Comparison of ENCODE assay signal across 24 mouse cellular contexts in the genomic region with DNA sequence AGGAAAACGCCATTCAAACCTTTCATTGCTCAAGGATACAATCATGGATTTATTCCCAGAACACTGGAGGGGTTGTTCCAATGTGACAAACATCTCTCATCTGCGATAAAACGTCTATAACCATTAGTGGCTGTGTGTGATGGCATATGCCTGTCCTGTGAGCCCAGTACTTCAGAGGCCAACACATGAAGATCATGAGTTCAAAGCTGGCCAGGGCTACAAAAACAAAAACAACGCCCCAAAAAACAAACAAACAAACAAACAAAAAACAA. TPM values are rescaled to one million over a fixed set of nuclear protein-coding genes. Genes with fewer than 3 reads are reported as not detected.
DNase-seq lines count a peak whose midpoint lies in the region; ATAC-seq and TF ChIP-seq lines count a peak whose summit lies in the region.
"Had no signal": no experiment of that assay in that cellular context is flagged by ENCODE, and none has a peak within 500 bp of the region (broad histone marks: within the 10 kb centered on the region; RNA-seq: fewer than 3 reads in every experiment).

No protein-coding gene starts in this region.

- 62% methylated on average over 4 of the region's 4 CpGs for WGBS in heart, embryonic 13.5 days
- WGBS in liver, adult 2 months, result 25% methylated on average over 4 of the region's 4 CpGs
- 68% methylated on average over 4 of the region's 4 CpGs for WGBS in liver, embryonic 12.5 days (ENCODE audit: insufficient replicate concordance)
- WGBS in stomach, embryonic 16.5 days, result 81% methylated on average over 4 of the region's 4 CpGs

- no peak for TF ChIP-seq CTCF in liver, adult 2 months (IDR thresholded peaks at IDR 0.05; ENCODE audit: low read depth, low read length)

- intact Hi-C loops in heart, postnatal 36 days (cut with DNase I), result no loop called here

- H3K4me1 ChIP-seq in heart, embryonic 13.5 days, result peaks cover 64% of the 10 kb centered on the region
- H3K4me1 ChIP-seq in liver, adult 2 months (ENCODE audit: control insufficient read depth, insufficient read depth, low read length), result peaks cover 42% of the 10 kb centered on the region
- peaks cover 42% of the 10 kb centered on the region for H3K4me1 ChIP-seq in liver, embryonic 12.5 days
- peaks cover 91% of the 10 kb centered on the region for H3K4me1 ChIP-seq in megakaryocyte, embryonic 14.5 days
- H3K4me1 ChIP-seq in stomach, embryonic 16.5 days (ENCODE audit: control insufficient read depth, insufficient read depth, low read length), result peaks cover 22% of the 10 kb centered on the region

- H3K27me3 ChIP-seq in heart, embryonic 13.5 days (replicated peaks), result no peaks in the 10 kb centered on the region
- no peaks in the 10 kb centered on the region for H3K27me3 ChIP-seq in liver, adult 2 months (ENCODE audit: control insufficient read depth, insufficient read depth, low read length)
- H3K27me3 ChIP-seq in liver, embryonic 12.5 days (replicated peaks), result no peaks in the 10 kb centered on the region
- H3K27me3 ChIP-seq in megakaryocyte, embryonic 14.5 days (replicated peaks), result no peaks in the 10 kb centered on the region
- H3K27me3 ChIP-seq in stomach, embryonic 16.5 days (ENCODE audit: control insufficient read depth, insufficient read depth, low read length), result no peaks in the 10 kb centered on the region
- H3K27me3 ChIP-seq: embryonic facial prominence, embryonic 12.5 days; forebrain, embryonic 13.5 days; midbrain, embryonic 15.5 days had no signal

- H3K4me2 ChIP-seq in heart, embryonic 13.5 days, result no peak overlapping the region
- H3K4me2 ChIP-seq in liver, embryonic 12.5 days, result no peak overlapping the region
- H3K4me2 ChIP-seq in stomach, embryonic 16.5 days (ENCODE audit: low read depth, low read length), result no peak overlapping the region
- H3K4me2 ChIP-seq: embryonic facial prominence, embryonic 12.5 days; forebrain, embryonic 13.5 days; hindbrain, embryonic 14.5 days; midbrain, embryonic 15.5 days; neural tube, embryonic 12.5 days had no signal

- no peak for ATAC-seq in heart, embryonic 13.5 days (ENCODE audit: extremely low read depth, insufficient number of reproducible peaks, low FRiP score, low TSS enrichment)
- ATAC-seq in liver, embryonic 12.5 days, result no peak
- ATAC-seq in megakaryocyte, adult 5-6 weeks (ENCODE audit: poor library complexity, severe bottlenecking), result no peak
- ATAC-seq in stomach, embryonic 16.5 days (ENCODE audit: insufficient read depth, low FRiP score), result no peak
- ATAC-seq: forebrain, embryonic 13.5 days; midbrain, embryonic 15.5 days had no signal

- H3K79me2 ChIP-seq in liver, adult 2 months (ENCODE audit: control insufficient read depth, insufficient read depth, low read length), result no peaks in the 10 kb centered on the region

- H3K27ac ChIP-seq in heart, embryonic 13.5 days (replicated peaks), result peak overlapping the region; percentile 91
- H3K27ac ChIP-seq in liver, adult 2 months (replicated peaks; ENCODE audit: insufficient read depth, low read depth, low read length), result peak overlapping the region; percentile 60; the same call in 1 of the 2 replicates
- H3K27ac ChIP-seq in liver, embryonic 12.5 days, result no peak overlapping the region
- peak overlapping the region; percentile 59; the same call in 1 of the 2 replicates for H3K27ac ChIP-seq in stomach, embryonic 16.5 days (ENCODE audit: low read length)
- H3K27ac ChIP-seq: embryonic facial prominence, embryonic 12.5 days; forebrain, embryonic 13.5 days; hindbrain, embryonic 14.5 days; neural tube, embryonic 12.5 days had no signal

- no peak for TF ChIP-seq POLR2A in liver, adult 2 months (IDR thresholded peaks at IDR 0.05; ENCODE audit: extremely low read depth, insufficient read depth, low read length)

- no peaks in the 10 kb centered on the region for H3K36me3 ChIP-seq in heart, embryonic 13.5 days
- peaks cover 45% of the 10 kb centered on the region for H3K36me3 ChIP-seq in liver, adult 2 months (ENCODE audit: control insufficient read depth, insufficient read depth, low read length)
- peaks cover 4% of the 10 kb centered on the region for H3K36me3 ChIP-seq in liver, embryonic 12.5 days
- peaks cover 99% of the 10 kb centered on the region for H3K36me3 ChIP-seq in megakaryocyte, embryonic 14.5 days (replicated peaks; ENCODE audit: low read length)
- H3K36me3 ChIP-seq in stomach, embryonic 16.5 days (ENCODE audit: control insufficient read depth, insufficient read depth, low read length), result no peaks in the 10 kb centered on the region
- H3K36me3 ChIP-seq: embryonic facial prominence, embryonic 12.5 days; limb, embryonic 10.5 days; midbrain, embryonic 15.5 days; neural tube, embryonic 12.5 days had no signal

- no peaks in the 10 kb centered on the region for H3K9me3 ChIP-seq in heart, embryonic 13.5 days
- H3K9me3 ChIP-seq in liver, embryonic 12.5 days (replicated peaks), result no peaks in the 10 kb centered on the region
- no peaks in the 10 kb centered on the region for H3K9me3 ChIP-seq in megakaryocyte, embryonic 14.5 days
- no peaks in the 10 kb centered on the region for H3K9me3 ChIP-seq in stomach, embryonic 16.5 days (replicated peaks; ENCODE audit: control insufficient read depth, low read length)
- H3K9me3 ChIP-seq: embryonic facial prominence, embryonic 12.5 days; forebrain, embryonic 13.5 days; limb, embryonic 10.5 days; midbrain, embryonic 15.5 days; neural tube, embryonic 12.5 days had no signal

- no peak overlapping the region for H3K4me3 ChIP-seq in heart, embryonic 13.5 days
- H3K4me3 ChIP-seq in liver, adult 2 months (ENCODE audit: insufficient read depth, low read depth, low read length), result no peak overlapping the region
- no peak overlapping the region for H3K4me3 ChIP-seq in liver, embryonic 12.5 days
- H3K4me3 ChIP-seq in megakaryocyte, embryonic 14.5 days (replicated peaks), result peak overlapping the region; percentile 33
- H3K4me3 ChIP-seq in stomach, embryonic 16.5 days (replicated peaks; ENCODE audit: low read length), result no peak overlapping the region
- H3K4me3 ChIP-seq: embryonic facial prominence, embryonic 12.5 days; erythroblast, embryonic 14.5 days; forebrain, embryonic 13.5 days; limb, embryonic 10.5 days; midbrain, embryonic 15.5 days; neural tube, embryonic 12.5 days had no signal

- H3K9ac ChIP-seq in heart, embryonic 13.5 days, result peak overlapping the region; percentile 64; the same call in 1 of the 2 replicates
- peak overlapping the region; percentile 61 for H3K9ac ChIP-seq in liver, adult 2 months (ENCODE audit: low read depth, low read length)
- H3K9ac ChIP-seq in liver, embryonic 12.5 days, result no peak overlapping the region
- H3K9ac ChIP-seq in stomach, embryonic 16.5 days (ENCODE audit: low read length), result no peak overlapping the region
- H3K9ac ChIP-seq: embryonic facial prominence, embryonic 12.5 days; forebrain, embryonic 13.5 days; hindbrain, embryonic 14.5 days; midbrain, embryonic 15.5 days; neural tube, embryonic 12.5 days had no signal

- DNase-seq in heart, postnatal 36 days, result no peak
- peak; percentile 66 for DNase-seq in liver, adult 2 months (ENCODE audit: extremely low read depth, low read depth, low spot score)
- DNase-seq in embryo, embryonic 10.5 days (ENCODE audit: low spot score), result no peak
- DNase-seq: adrenal gland, adult 8-10 months; cerebellum, adult 18-20 months; cerebellum, postnatal 14 days; kidney, adult 8-10 months; kidney, postnatal 10 days; liver; lung, postnatal 14 days; right cerebral cortex, postnatal 14 days; thymus, postnatal 25 days had no signal

RNA-seq across cellular contexts. Expression of a gene that starts 48.4 kb away (rescaled TPM):
- 27.4 and 29.0 TPM in 2 replicates for polyA plus RNA-seq in heart, embryonic 13.5 days (2015; fragmentation: Nextera tagmentation; extraction: Ambion mirVana)
- 10 to 100 TPM; 11.4 to 11.7 TPM for total RNA-seq in heart, postnatal 36 days (2021)
- total RNA-seq in liver, adult 2 months (2014; rRNA removed), result 5.2 and 5.9 TPM in 2 replicates
- polyA plus RNA-seq in liver, adult 2 months (2012; rRNA removed), result 10.3 and 14.2 TPM in 2 replicates
- polyA plus RNA-seq in liver, embryonic 12.5 days (2016; fragmentation: Nextera tagmentation; extraction: Ambion mirVana), result 22.1 and 24.2 TPM in 2 replicates
- 28.5 and 57.6 TPM in 2 replicates for polyA plus RNA-seq in megakaryocyte, embryonic 14.5 days (2012; ENCODE audit: insufficient read depth, low replicate concordance)
- 21.4 and 21.9 TPM in 2 replicates for total RNA-seq in megakaryocyte, adult 5-6 weeks (2015)
- 19.3 and 23.3 TPM in 2 replicates for total RNA-seq in megakaryocyte, adult 5-6 weeks (2017)
- polyA plus RNA-seq in stomach, embryonic 16.5 days (2015; fragmentation: Nextera tagmentation; extraction: Ambion mirVana), result 27.4 and 29.5 TPM in 2 replicates

RNA-seq across cellular contexts. Expression of a gene that starts 50.9 kb away (rescaled TPM):
- 3.7 and 4.2 TPM in 2 replicates for polyA plus RNA-seq in heart, embryonic 13.5 days (2015; fragmentation: Nextera tagmentation; extraction: Ambion mirVana)
- 1 to 10 TPM; 3.4 to 4.2 TPM for total RNA-seq in heart, postnatal 36 days (2021)
- 8.6 and 13.0 TPM in 2 replicates for total RNA-seq in liver, adult 2 months (2014; rRNA removed)
- 52.8 and 57.7 TPM in 2 replicates for polyA plus RNA-seq in liver, adult 2 months (2012; rRNA removed)
- 7.5 and 7.7 TPM in 2 replicates for polyA plus RNA-seq in liver, embryonic 12.5 days (2016; fragmentation: Nextera tagmentation; extraction: Ambion mirVana)
- polyA plus RNA-seq in megakaryocyte, embryonic 14.5 days (2012; ENCODE audit: insufficient read depth, low replicate concordance), result 3.6 and 6.9 TPM in 2 replicates
- 55.6 and 67.9 TPM in 2 replicates for total RNA-seq in megakaryocyte, adult 5-6 weeks (2015)
- total RNA-seq in megakaryocyte, adult 5-6 weeks (2017), result 69.1 and 73.5 TPM in 2 replicates
- polyA plus RNA-seq in stomach, embryonic 16.5 days (2015; fragmentation: Nextera tagmentation; extraction: Ambion mirVana), result 5.1 and 5.5 TPM in 2 replicates
- polyA plus RNA-seq: erythroblast, embryonic 14.5 days had no signal

RNA-seq across cellular contexts. Expression of a gene that starts 55.4 kb away (rescaled TPM):
- 55.8 and 59.6 TPM in 2 replicates for polyA plus RNA-seq in heart, embryonic 13.5 days (2015; fragmentation: Nextera tagmentation; extraction: Ambion mirVana)
- 10 to 100 TPM; 69.0 to 72.9 TPM for total RNA-seq in heart, postnatal 36 days (2021)
- 28.9 and 35.9 TPM in 2 replicates for total RNA-seq in liver, adult 2 months (2014; rRNA removed)
- polyA plus RNA-seq in liver, adult 2 months (2012; rRNA removed), result 40.9 and 46.6 TPM in 2 replicates
- polyA plus RNA-seq in liver, embryonic 12.5 days (2016; fragmentation: Nextera tagmentation; extraction: Ambion mirVana), result 38.3 and 39.7 TPM in 2 replicates
- 30.0 and 71.8 TPM in 2 replicates for polyA plus RNA-seq in megakaryocyte, embryonic 14.5 days (2012; ENCODE audit: insufficient read depth, low replicate concordance)
- 20.2 and 21.8 TPM in 2 replicates for total RNA-seq in megakaryocyte, adult 5-6 weeks (2015)
- 30.9 and 41.5 TPM in 2 replicates for total RNA-seq in megakaryocyte, adult 5-6 weeks (2017)
- 66.3 and 67.8 TPM in 2 replicates for polyA plus RNA-seq in stomach, embryonic 16.5 days (2015; fragmentation: Nextera tagmentation; extraction: Ambion mirVana)

Comparison
In these comparisons a context has a peak if more than half of its experiments do, and no peak if none do; other contexts are left out.
1. H3K9ac ChIP-seq: peak in heart, embryonic 13.5 days (single experiment) and liver, adult 2 months (single experiment); none in liver, embryonic 12.5 days (single experiment) and stomach, embryonic 16.5 days (single experiment).